Mouse (Mus musculus) stomach, postnatal 0 days (tissue): ENCODE measurements around the gene Zbtb5.

Experiments used
- CTCF ChIP-seq: IDR thresholded peaks from 2 replicates; pipeline ENCODE4 v1.5.1; 2016; ENCODE audit warnings: antibody characterized with exemption, low read depth, mild to moderate bottlenecking, moderate library complexity
- EP300 ChIP-seq: optimal IDR thresholded peaks from 2 replicates; pipeline ENCODE3; 2016; ENCODE audit warnings: antibody characterized with exemption

DNA sequence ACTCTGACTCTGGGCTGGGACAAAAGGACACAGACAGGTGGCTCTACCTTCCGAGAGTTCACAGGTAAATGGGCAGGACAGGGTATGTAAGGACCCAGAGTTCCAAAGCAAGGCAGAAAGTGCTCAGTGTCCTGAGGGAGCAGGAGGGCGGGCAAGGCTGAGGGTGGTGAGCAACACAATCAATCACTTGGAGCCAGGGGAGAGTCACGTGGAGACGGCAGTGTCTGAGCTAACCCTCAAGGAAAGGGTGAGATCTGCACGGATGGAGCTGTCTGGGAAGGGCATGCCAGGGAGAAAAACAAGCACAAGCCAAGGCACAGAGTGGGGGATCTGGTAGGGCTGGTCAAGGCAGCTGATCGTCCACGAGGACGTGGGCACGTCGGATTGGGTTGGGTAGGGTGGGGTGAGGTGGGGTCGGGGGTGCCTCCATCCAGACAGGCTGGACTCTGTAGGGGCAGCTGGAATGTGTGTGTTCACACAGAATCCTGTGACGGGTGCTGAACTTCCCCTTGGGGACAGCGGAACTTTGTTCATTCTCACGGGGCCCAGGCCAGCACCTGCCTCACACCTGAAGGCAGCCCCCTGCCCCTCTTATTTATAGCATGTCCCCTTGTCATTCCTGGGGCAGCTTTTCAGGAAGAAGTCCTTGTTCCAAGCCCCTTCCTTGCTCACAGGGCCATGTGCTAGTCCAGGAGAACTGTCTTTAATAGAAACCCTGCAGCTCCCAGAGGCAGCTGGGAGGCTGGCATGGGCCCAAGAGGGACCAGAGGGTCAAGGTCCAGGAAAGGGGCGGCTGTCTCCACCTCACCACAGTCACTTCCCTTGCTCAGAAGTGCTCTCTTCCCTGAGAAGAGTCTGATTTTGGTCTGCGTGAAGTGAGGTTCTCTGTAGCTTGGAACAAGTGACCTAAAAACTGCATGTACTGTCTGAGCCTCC, 22.7 kb upstream of the Zbtb5 start:
- TF ChIP-seq EP300: no peak
- no peak for TF ChIP-seq CTCF
